ENCODE assay signal across 28 mouse cellular contexts in the genomic region with DNA sequence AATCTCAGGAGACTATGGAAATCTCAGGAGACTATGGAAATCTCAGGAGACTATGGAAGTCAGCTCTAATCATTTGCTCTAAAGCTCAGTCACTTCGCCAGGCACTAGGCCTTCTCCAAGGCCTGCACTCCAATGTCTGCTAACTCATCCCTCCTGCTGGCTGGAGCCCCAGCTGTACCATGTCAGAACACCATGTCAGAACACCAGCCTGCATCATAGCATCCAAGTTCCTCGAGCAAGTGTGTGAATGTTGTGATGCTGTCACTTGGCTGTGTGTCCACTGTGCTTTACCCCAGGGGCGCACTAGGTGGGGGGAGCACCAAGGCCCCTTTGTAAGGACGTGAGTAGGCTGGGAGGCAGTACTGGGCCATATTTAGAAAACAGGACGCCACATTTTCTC.
DNase-seq lines count a peak whose midpoint lies in the region; ATAC-seq and TF ChIP-seq lines count a peak whose summit lies in the region.
"Had no signal": no experiment of that assay in that cellular context is flagged by ENCODE, and none has a peak within 500 bp of the region (broad histone marks: within the 10 kb centered on the region; RNA-seq: fewer than 3 reads in every experiment).

No protein-coding gene starts in this region.

- no peaks in the 10 kb centered on the region for H3K27me3 ChIP-seq in forebrain, embryonic 13.5 days
- no peaks in the 10 kb centered on the region for H3K27me3 ChIP-seq in forebrain, postnatal 0 days (ENCODE audit: insufficient read depth, low read length)
- H3K27me3 ChIP-seq in lung, embryonic 16.5 days (ENCODE audit: control insufficient read depth, insufficient read depth, low read depth, low read length), result no peaks in the 10 kb centered on the region
- H3K27me3 ChIP-seq: embryonic facial prominence, embryonic 13.5 days; forebrain, embryonic 12.5 days; heart, embryonic 15.5 days had no signal

- H3K4me2 ChIP-seq in forebrain, embryonic 13.5 days, result no peak overlapping the region
- H3K4me2 ChIP-seq in forebrain, postnatal 0 days (ENCODE audit: low read depth), result no peak overlapping the region
- no peak overlapping the region for H3K4me2 ChIP-seq in lung, embryonic 16.5 days (ENCODE audit: low read depth, low read length)
- H3K4me2 ChIP-seq: embryonic facial prominence, embryonic 13.5 days; forebrain, embryonic 12.5 days; heart, embryonic 12.5 days; heart, embryonic 15.5 days; hindbrain, embryonic 14.5 days had no signal

- WGBS in forebrain, embryonic 13.5 days, result 91% methylated on average over 5 of the region's 5 CpGs
- 75% methylated on average over 5 of the region's 5 CpGs for WGBS in forebrain, postnatal 0 days
- 55% methylated on average over 5 of the region's 5 CpGs for WGBS in lung, embryonic 16.5 days

- DNase-seq in forebrain, postnatal 0 days, result no peak
- no peak for DNase-seq in left cerebral cortex, adult 2 months (ENCODE audit: extremely low spot score in 1 of 2, low spot score in 2 of 2)
- DNase-seq in left cerebral cortex, postnatal 25 days (ENCODE audit: low spot score in 2 of 2), result no peak
- DNase-seq in lung, postnatal 25 days (ENCODE audit: low spot score), result no peak
- DNase-seq: adrenal gland, adult 8-10 months; adrenal gland, postnatal 25 days; cerebellum, adult 11-12 months; cerebellum, adult 8-10 months; cerebellum, postnatal 10 days; cerebellum, postnatal 36 days; embryo, embryonic 11 days; gastrocnemius, adult 2 months; gastrocnemius, postnatal 14 days; heart, adult 18-20 months; heart, postnatal 10 days; heart, postnatal 4 days had no signal

- ATAC-seq in forebrain, embryonic 13.5 days, result 0 out of 2 replicates have a peak, but pooled peaks have one; percentile 16
- ATAC-seq in forebrain, postnatal 0 days, result no peak
- peak; percentile 53 for ATAC-seq in lung, embryonic 16.5 days (ENCODE audit: low read depth)
- ATAC-seq: activated CD4-positive, CD25-positive, alpha-beta regulatory T cell, adult 4 months; forebrain, embryonic 16.5 days; hindbrain, postnatal 0 days had no signal

- no peaks in the 10 kb centered on the region for H3K4me1 ChIP-seq in forebrain, embryonic 13.5 days
- 0 out of 2 replicates have a peak, but pooled peaks cover 3% of the 10 kb centered on the region for H3K4me1 ChIP-seq in forebrain, postnatal 0 days (ENCODE audit: insufficient read depth)
- peaks cover 19% of the 10 kb centered on the region for H3K4me1 ChIP-seq in lung, embryonic 16.5 days (replicated peaks; ENCODE audit: control insufficient read depth, insufficient read depth, low read length)
- H3K4me1 ChIP-seq: forebrain, embryonic 12.5 days had no signal

- no peak overlapping the region for H3K27ac ChIP-seq in forebrain, embryonic 13.5 days
- no peak overlapping the region for H3K27ac ChIP-seq in forebrain, postnatal 0 days (ENCODE audit: low read depth, low read length)
- H3K27ac ChIP-seq in left cerebral cortex, adult 2 months, result peak overlapping the region; percentile 59; the same call in 1 of the 2 replicates
- no peak overlapping the region for H3K27ac ChIP-seq in lung, embryonic 16.5 days (ENCODE audit: low read length)
- H3K27ac ChIP-seq: embryonic facial prominence, embryonic 10.5 days; embryonic facial prominence, embryonic 13.5 days; forebrain, embryonic 12.5 days; gastrocnemius, adult 2 months; heart, embryonic 15.5 days; hindbrain, embryonic 14.5 days; hindbrain, postnatal 0 days had no signal

- H3K9me3 ChIP-seq in forebrain, embryonic 13.5 days (replicated peaks), result no peaks in the 10 kb centered on the region
- no peaks in the 10 kb centered on the region for H3K9me3 ChIP-seq in forebrain, postnatal 0 days (ENCODE audit: low read length)
- H3K9me3 ChIP-seq in lung, embryonic 16.5 days (ENCODE audit: control insufficient read depth, low read length), result no peaks in the 10 kb centered on the region
- H3K9me3 ChIP-seq: embryonic facial prominence, embryonic 10.5 days; embryonic facial prominence, embryonic 13.5 days; forebrain, embryonic 12.5 days; heart, embryonic 12.5 days; heart, embryonic 15.5 days had no signal

- no peak for TF ChIP-seq CTCF in forebrain, postnatal 0 days (IDR thresholded peaks at IDR 0.05; ENCODE audit: low read depth)
- no peak for TF ChIP-seq CTCF in left cerebral cortex, adult 2 months (IDR thresholded peaks at IDR 0.05)

- intact Hi-C loops in left cerebral cortex, adult 2 months (cut with DNase I), result no loop called here
- intact Hi-C loops in left cerebral cortex, postnatal 25 days (cut with DNase I), result no loop called here

- no peak overlapping the region for H3K9ac ChIP-seq in forebrain, embryonic 13.5 days
- no peak overlapping the region for H3K9ac ChIP-seq in forebrain, postnatal 0 days
- no peak overlapping the region for H3K9ac ChIP-seq in lung, embryonic 16.5 days (ENCODE audit: low read length)
- H3K9ac ChIP-seq: embryonic facial prominence, embryonic 13.5 days; forebrain, embryonic 12.5 days; heart, embryonic 12.5 days; heart, embryonic 15.5 days; hindbrain, embryonic 14.5 days had no signal

- H3K36me3 ChIP-seq in forebrain, embryonic 13.5 days (ENCODE audit: poor library complexity, severe bottlenecking), result no peaks in the 10 kb centered on the region
- no peaks in the 10 kb centered on the region for H3K36me3 ChIP-seq in forebrain, postnatal 0 days (ENCODE audit: insufficient read depth)
- H3K36me3 ChIP-seq in lung, embryonic 16.5 days (ENCODE audit: control insufficient read depth, insufficient read depth, low read length), result no peaks in the 10 kb centered on the region
- H3K36me3 ChIP-seq: embryonic facial prominence, embryonic 10.5 days; embryonic facial prominence, embryonic 13.5 days; forebrain, embryonic 12.5 days; heart, embryonic 12.5 days; heart, embryonic 15.5 days had no signal

- no peak overlapping the region for H3K4me3 ChIP-seq in forebrain, embryonic 13.5 days
- no peak overlapping the region for H3K4me3 ChIP-seq in forebrain, postnatal 0 days (ENCODE audit: low read depth, low read length)
- no peak overlapping the region for H3K4me3 ChIP-seq in left cerebral cortex, adult 2 months
- no peak overlapping the region for H3K4me3 ChIP-seq in lung, embryonic 16.5 days (ENCODE audit: low read length)
- H3K4me3 ChIP-seq: embryonic facial prominence, embryonic 10.5 days; embryonic facial prominence, embryonic 13.5 days; erythroblast, embryonic 14.5 days; forebrain, embryonic 12.5 days; gastrocnemius, adult 2 months; heart, embryonic 12.5 days; heart, embryonic 15.5 days had no signal
